Mouse (Mus musculus) spleen, adult 12 weeks (tissue): ENCODE data around the gene Zmym4.

Source experiments
- DNase-seq: peaks from one replicate; pipeline ENCODE4 v3.0.0; 2022; ENCODE audit warnings: low spot score

Gene Zmym4

GRCm38 (mm10) chr4:126822891-126823882, 144.7 kb downstream of the Zmym4 start:
- no peak for DNase-seq

GRCm38 (mm10) chr4:126814854-126815253, 153.1 kb downstream of the Zmym4 start:
- no peak for DNase-seq

- DNase-seq: no peak
Measured at GRCm38 (mm10) chr4:126813212-126813611, 154.7 kb downstream of the Zmym4 start.
